Mouse (Mus musculus) spleen, embryonic (tissue): ENCODE data around the gene Taldo1.

ENCODE experiments used
- CTCF ChIA-PET: fragments of 350-600 bp; sonication (Branson Sonifier 250); formaldehyde crosslinking; loops from one replicate; lab custom pipeline; 2022; lab: Charles Lee

The Taldo1 gene

DNA sequence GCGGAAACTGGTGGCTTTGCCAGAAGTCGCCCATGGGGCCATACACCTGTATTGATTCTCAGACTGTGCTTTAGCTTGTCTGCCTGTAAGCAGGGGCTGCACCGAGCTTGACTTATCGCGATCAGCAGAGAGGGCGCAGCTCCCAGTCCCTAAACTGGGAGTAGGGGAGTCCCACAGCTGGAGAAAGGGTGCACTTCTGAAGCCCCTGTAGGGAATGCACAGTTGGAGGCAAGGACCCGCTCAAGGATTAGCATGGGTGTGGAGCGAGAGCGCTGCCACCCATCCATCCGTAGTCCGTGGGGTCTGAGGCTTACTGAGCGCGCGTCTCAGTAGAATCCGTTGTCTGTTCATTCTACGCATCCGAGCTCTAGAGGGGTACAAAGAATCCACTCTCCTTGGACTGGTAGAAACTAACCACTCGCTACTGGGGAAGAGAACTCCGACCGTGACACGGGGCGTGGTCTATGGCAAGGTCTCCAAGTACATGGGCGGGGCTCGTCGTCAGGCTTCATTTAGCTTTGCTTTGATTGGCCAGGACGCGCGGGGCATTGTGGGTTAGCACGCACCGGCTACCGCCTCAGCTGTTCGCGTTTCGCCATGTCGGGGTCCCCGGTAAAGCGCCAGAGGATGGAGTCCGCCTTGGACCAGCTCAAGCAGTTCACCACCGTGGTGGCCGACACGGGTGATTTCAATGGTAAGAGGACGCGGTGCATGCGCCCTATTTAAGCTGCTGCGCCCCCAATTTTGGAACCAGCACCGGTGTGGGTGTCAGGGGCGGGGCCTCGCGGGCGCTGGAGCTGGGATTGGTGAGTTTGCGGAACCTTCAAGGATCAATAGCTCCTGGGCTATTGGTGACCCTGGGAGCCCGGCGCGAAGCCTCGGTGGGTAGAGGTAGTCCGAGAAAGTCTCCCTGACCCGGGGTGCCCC lies at the start of gene Taldo1:
TSS of gene Taldo1 (plus strand) at position 575 of the 927 bp plus-strand sequence.
- CTCF ChIA-PET = interaction anchor here (0.6 to 1.0 kb wide), 2 partner anchors 17 to 25 kb away, joined by 3 to 17 read pairs; no protein-coding TSS in a partner anchor

DNA sequence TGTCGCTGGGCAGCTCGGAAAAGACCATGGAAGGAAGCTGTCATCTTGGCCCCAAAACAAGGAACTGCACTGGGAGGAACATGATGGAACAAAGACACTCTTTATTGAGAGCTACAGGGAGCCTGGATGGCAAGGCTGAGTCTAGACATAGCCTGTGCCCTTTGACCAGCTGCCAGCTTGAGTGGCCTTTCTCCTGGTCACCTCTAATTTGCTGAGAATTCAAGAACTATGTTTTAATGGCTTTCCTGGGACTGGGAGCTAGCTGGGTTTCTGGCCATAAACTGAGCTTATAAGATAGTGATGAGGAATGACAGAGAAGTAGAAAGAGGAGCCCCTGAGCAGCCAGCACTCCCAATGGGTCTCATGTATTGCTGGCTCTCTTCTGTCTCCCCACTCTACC lies 48.8 kb upstream of the Taldo1 start:
- CTCF ChIA-PET = no interaction called here

DNA sequence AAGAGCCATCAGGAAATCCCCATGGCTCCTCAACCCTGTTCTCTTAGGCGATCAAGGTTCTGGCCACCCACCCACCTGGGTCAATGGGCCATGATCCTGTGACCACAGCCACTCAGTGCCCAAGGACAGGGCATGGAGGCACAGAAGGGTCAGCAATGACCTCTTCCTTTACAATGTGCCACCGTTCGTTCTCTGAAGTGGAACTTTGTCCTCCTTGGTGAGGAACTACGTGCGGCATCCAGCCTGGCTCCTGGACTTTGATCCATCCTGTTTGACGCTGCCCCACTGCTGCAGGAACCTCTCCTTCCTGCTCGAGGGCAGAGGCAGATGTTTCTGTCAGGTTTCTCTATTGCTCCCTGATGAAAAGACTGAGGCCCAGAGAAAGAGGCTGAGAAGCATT lies 48.3 kb upstream of the Taldo1 start:
- CTCF ChIA-PET = no interaction called here

DNA sequence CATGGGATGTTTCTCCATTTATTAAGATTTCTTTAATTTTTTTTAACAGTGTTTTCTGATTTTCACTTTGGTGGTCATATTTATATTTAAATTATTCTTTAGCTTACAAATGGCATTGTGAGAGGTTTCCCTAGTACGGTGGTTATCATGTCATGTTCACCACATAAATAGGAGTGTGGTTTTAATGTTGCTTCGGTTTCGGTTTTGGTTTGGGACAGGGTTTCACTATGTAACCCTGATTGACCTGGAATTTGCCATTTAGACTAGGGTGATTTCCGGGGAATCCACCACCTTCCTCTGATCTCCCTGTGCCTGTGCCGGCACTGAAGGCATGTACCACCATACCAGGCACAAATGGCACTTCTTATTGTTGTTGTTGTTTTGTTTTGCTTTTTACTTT lies 47.2 kb upstream of the Taldo1 start:
- CTCF ChIA-PET = interaction anchor here (0.9 kb wide), 1 partner anchor 18 kb away, joined by 7 read pairs; no protein-coding TSS in a partner anchor

DNA sequence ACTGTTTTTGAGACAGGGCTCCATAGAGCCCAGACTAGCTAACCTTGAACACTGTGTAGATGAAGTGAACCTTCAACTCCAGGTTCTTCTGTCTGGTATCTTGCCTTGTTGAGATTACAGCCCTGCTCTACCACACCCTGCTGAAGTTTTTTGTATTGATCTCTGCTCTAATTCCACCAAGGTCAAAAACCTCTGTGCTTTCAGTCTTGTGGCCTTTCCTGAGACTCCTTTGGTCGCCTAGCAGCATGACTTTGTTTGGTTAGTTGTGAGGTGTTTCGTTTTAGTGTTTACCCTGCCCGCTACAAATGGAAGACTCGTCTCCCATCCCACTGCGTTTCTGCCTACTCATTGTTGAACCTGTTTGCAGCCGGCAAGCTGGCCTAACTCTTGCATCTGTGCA lies 40.9 kb upstream of the Taldo1 start:
- CTCF ChIA-PET = no interaction called here

DNA sequence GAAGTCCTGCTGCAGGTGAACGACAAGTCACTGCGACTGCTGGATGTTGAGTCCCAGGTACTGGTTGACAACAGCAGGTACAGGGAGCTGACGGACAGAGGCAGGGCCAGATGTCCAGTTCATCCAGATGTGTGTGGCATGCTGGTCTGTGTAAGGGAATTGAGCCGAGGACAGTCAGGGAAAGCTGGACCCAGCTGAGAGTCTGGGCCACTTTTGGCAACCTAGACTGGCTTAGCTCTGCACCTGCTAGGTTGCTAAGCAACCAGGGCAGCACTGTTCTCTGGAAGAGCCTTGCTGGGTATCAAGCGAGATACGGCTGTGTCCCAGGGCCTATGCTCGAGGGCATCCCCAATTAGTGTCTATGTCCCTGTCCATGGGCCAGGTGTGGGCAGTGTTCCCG lies 36.9 kb upstream of the Taldo1 start:
- CTCF ChIA-PET = interaction anchor here (0.8 kb wide), 1 partner anchor 23 kb away, joined by 4 read pairs; no protein-coding TSS in a partner anchor

DNA sequence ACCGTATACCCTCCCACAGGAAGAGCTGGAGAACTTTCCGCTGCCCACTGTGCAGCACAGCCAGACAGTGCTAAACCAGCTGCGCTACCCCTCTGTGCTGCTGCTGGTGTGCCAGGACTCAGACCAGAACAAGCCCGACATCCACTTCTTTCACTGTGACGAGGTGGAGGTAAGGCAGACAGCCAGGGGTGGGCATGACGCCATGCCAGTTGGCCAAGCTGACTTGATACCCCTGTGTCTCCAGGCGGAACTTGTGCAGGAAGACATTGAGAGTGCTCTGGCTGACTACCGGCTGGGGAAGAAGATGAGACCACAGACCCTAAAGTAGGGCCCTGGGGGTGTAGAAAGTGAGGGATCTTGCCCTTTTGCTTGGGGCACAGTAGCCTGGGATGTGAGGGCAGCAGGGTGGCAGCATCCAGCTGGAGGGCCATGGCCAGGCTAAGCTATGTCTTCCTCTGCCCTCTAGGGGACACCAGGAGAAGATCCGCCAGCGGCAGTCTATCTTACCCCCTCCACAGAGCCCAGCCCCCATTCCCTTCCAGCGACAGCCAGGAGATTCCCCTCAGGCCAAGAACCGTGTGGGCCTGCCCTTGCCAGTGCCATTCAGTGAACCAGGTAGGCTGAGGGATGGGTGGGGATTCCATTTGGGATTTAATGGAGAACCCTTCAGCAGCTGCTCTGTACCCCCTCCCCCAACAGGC lies 36.2 kb upstream of the Taldo1 start:
- CTCF ChIA-PET = interaction anchor here (0.8 kb wide), 1 partner anchor 24 kb away, joined by 4 read pairs; no protein-coding TSS in a partner anchor

DNA sequence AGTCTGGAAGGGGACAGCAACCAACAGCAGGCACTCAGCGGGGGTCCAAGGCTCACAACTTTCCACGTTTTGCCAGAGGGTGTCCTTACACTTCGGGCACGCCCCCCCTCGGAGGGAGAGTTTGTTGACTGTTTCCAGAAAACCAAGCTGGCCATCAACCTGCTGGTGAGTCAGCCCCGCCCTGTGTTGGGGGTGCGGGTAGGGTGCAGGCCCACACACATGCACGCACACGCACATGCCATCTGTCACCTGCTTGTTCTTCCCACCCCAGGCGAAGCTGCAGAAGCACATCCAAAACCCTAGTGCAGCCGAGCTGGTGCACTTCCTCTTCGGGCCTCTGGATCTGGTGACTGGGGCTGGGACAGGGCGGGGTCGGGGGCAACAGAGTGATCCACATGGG lies 35.0 kb upstream of the Taldo1 start:
- CTCF ChIA-PET = interaction anchor here (0.6 to 0.9 kb wide), 2 partner anchors 76 to 257 kb away, joined by 3 read pairs; partner anchors contain the start of gene Sigirr

DNA sequence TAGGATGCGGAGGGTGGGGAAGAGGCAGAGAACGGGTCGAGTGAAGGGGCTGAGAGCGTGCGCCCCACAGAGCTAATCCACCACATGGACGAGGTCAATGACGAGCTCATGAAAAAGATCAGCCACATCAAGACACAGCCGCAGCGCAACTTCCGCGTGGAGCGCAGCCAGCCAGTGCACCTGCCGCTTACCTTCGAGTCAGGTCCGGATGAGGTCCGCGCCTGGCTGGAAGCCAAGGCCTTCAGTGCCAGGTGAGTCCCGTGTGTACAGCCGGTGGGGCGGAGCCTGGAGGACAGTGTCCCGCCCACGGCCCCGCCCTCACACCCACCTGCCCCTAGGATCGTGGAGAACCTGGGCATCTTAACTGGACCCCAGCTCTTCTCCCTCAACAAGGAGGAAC lies 30.5 kb upstream of the Taldo1 start:
- CTCF ChIA-PET = interaction anchor here (0.5 to 1.1 kb wide), 4 partner anchors 14 to 313 kb away, joined by 3 to 4 read pairs (median 3); partner anchors contain the start of gene Phrf1

DNA sequence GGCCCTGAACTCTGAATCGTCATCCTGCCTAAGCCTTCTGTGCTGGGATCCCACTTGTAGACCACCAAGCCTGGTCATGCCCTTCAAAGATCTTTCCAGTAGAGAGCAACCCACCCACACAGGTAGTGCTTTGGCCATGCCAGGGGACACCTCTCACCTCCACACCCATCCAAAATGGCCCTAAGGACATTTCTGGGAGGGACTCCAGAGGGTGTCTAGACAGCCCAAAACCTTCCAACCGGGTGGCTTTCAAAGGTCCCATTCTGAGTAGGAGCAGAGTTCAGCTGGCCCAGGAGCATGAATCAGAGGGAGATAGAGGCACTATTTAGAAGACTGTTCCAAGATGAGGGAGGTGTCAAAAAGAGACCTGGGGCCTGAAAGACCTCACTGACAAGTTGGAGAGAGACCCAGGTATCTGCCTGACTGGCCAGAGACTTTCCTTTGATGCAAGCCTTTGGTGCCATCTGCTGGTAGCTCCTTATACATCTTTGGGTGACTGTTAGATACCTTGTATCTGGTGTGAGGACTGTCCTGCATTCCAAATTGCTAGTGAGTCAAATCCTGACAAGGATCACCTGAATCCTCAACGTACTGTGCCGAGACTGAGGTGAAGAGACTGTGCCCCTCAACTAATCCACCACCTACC lies 28.8 kb upstream of the Taldo1 start:
- CTCF ChIA-PET = interaction anchor here (0.5 to 0.6 kb wide), 2 partner anchors 12 to 18 kb away, joined by 3 to 7 read pairs; no protein-coding TSS in a partner anchor

DNA sequence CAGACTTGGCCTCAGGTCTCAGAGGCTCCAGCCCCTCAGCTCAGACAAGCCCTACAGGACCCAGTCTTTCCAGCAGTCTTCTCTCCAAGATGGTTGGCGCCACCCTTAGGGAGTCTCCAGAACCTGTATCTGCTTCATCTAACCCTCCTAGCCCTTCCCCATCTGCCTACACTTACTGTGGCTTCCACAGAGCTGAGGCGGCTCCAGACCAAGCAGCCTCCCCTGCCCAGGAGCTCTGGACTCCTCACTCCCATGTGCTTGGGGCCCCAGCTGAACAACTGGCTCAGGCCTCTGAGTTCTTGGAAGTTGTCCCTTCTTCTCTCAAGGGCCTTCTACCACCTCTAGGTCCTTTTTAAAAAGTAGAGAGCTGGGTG lies 28.3 kb upstream of the Taldo1 start:
- CTCF ChIA-PET = interaction anchor here (0.5 kb wide), 1 partner anchor 11 kb away, joined by 3 read pairs; no protein-coding TSS in a partner anchor

DNA sequence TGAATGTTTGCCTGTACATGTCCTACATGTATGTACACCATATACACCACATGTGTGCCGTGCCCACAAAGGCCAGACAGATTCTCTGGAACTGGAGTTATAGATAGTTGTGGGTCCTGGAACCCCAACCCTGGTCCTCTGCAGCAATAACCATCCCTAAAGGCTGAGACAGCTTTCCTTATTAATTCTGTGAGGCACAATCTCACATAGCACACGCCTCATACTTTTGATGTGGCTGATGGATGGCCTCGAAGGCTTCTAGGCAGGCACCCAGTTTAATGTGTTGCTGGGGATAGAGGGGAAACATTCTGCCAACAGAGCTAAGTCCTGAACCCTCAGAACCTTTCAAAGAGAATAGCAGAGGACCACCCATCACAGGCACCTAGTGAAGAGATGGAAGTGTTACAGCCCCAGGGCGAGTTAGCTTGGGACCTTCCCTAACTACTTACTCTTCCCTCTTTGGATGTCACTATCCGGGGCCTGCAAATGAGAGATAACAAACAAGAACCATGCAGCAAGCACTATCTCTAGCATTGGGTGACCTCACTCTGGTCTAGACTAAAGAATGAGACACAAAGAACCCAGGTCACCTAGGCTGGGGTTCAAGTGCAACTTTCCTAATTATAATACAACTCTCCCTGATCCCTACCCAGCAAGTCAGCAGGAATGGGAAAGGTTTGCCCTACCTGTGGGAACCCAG lies 27.5 kb upstream of the Taldo1 start:
- CTCF ChIA-PET = no interaction called here

DNA sequence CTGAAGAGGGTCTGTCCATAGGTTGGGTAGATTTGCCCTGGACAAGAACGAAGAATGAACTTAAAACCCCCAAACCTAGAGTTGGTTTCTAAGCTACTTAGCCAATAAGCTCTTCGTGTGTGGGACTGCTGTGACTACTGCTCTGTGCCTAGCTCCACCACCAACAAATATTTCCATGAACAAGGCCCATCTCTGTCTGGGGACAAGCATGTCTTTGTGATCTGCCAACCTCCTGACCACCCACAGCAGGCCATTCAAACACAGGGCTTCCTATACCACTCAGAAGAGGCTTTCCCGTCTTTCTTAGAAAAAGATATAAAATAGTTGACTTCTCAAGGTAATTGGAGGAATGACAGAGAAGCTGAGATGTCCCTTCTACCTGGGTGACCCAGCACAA lies 27.0 kb upstream of the Taldo1 start:
- CTCF ChIA-PET = interaction anchor here (0.6 kb wide), 1 partner anchor 155 kb away, joined by 4 read pairs; no protein-coding TSS in a partner anchor

DNA sequence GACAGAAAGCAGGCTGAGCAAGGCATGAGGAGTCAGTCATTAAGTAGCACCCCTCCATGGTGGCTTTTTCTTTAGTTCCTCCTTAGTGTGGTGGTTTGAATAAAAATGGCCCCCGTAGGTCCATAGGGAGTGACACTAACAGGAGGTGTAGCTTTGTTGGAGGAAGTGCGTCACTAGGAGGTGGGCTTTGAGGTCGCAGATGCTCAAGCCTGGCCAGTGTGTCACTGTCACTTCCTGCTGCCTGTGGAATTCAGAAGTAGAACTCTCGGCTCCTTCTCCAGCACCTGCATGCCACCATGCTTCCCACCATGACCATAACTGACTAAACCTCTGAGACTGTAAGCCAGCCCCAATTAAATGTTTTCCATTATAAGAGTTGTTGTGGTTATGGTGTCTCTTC lies 24.6 kb upstream of the Taldo1 start:
- CTCF ChIA-PET = interaction anchor here (0.9 kb wide), 1 partner anchor 9 kb away, joined by 3 read pairs; no protein-coding TSS in a partner anchor

DNA sequence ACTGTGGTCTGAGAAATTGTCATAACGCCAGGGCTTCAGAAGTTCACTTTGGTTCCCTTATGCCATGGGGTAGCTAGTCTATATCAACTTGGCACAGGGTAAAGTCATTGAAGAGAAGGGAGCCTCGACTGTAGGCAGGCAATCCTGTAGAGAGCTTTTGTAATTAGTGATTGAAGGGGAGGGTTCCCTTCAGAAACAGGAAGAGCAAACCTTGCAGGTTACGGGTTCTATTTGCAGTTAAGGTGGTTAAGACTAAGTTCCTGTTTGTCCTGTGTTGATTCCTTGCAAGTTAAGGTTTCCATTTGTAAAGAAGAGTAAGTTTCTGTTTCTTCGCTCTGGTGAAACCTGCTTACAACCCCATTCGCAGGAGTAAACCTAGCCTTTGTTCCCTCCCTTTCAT lies 22.1 kb upstream of the Taldo1 start:
- CTCF ChIA-PET = no interaction called here

DNA sequence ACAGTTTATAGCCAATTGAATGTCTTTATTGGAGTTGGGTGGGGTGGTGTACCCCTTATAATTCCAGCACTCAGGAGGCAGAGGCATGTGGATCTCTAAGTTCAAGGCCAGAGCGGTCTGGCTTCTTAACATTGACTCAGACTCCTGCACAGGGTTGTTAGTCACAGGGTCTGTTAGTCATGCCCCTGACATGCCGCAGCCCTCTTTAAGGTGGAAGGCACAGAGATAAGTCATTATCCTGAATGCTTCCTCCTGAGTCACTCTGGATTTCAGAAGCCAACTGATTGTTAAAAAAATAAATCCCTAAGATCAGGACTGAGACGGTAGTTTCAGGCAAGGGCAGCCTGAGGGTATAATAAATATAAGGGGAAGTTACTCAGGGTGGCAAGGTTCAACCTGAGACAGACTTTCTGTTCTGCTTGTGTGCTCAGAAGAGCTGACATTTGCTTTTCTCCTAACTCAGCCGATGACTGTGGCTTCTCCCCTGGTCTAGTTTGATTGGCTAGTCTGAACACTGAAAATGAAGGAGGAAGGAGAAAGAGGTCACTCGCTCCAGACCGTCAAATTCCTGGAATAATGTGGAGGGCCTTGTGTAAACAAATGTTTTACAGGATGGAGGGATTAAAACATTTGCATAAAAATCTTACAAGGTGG lies 19.9 kb upstream of the Taldo1 start:
- CTCF ChIA-PET = interaction anchor here (0.6 kb wide), 2 partner anchors 40 to 362 kb away, joined by 5 to 9 read pairs; no protein-coding TSS in a partner anchor

DNA sequence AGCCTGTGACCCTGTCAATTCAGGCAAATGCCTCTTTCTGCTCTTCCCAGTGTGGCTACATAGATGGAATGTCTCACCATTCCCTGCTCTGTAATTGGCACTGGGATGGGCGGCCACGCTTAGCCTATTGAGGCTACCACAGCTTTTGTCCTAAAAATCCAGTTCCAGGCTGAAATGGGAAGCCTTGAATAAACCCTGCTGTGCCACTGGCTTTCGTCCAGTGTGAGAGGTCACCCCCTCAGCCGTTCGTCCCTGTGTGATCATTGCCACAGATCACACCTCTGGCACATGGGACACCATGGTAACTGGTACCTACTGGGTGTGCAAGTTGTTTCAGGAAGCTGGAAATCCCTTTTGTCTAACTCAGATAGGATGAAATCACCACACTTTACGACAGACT lies 18.4 kb upstream of the Taldo1 start:
- CTCF ChIA-PET = no interaction called here

DNA sequence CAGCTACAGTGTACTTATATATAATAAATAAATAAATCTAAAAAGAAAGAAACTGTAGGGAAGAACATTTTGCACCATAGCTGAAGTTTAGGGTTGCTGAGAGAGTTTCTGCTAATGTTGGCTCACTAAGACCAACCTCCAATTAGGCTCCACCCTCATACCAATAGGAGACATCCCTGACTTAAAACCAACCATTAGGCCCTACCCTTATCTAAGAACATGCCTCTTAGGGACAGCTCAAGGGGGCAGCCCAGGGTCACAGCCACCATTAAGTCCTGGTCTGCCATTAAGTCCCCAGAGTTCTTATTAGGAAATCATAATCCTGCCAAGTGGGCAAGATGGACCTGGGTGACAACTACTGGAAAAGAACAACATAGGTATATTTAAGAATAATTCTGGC lies 17.6 kb upstream of the Taldo1 start:
- CTCF ChIA-PET = interaction anchor here (0.6 kb wide), 1 partner anchor 11 kb away, joined by 3 read pairs; no protein-coding TSS in a partner anchor

DNA sequence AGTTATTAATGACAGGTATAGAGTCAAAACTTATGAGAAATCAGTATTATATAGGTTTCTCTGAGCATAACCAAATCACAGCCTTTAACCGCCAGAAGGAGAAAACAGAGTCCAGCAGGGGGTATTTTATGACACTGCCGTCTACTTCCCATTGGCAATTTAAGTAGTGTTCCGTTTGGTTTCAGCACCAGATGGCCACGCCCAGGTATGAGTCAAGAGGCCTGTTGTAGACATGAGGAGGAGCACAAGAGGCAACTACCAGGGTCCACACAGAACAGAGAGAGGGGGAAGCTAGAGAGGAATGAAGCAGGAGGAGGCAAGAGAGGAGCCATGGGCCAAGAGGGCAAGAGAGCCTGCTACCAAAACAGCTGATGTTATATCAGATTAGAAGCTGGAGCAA lies 12.4 kb upstream of the Taldo1 start:
- CTCF ChIA-PET = no interaction called here
